Mouse (Mus musculus) layer of hippocampus, postnatal 36 days (tissue): Measurements from ENCODE around the gene Mis18a. TPM values are rescaled to one million over a fixed set of nuclear protein-coding genes. Genes with fewer than 3 reads are reported as not detected.
A peak's percentile ranks its signal among the peaks of the same experiment; 100 is the strongest.

Source experiments
- DNase-seq, 2 experiments: peaks; one replicate each; pipeline ENCODE4 v3.0.0; 2022
- total RNA-seq, 2 experiments: library from RNA; stranded (reverse); gene quantifications; 2 replicates each; pipeline ENCODE4 v1.2.3; 2021

Gene Mis18a
- total RNA-seq, 2 experiments from 2014 or later: 9.4 to 9.5 TPM

DNA sequence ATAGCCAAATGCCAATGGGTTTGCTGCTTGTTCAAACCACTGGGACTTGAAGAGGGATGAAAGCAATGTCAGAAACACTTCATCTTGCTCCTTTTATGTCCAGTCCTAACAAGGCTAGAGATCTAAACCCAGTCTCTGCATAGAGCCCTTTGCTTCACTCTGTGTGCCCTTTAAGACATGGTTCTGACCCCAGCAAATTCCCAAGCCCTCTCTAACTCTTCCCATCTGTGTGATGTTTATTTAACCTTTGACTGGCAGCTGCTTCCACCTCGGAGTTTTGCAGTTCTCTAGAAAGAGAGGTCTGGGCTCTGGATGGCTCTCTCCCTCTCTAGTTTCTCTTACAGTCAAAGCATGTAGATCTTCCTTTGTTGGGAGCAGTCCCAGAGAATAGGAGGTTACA, 23.6 kb downstream of the Mis18a start:
- no peak for DNase-seq

DNA sequence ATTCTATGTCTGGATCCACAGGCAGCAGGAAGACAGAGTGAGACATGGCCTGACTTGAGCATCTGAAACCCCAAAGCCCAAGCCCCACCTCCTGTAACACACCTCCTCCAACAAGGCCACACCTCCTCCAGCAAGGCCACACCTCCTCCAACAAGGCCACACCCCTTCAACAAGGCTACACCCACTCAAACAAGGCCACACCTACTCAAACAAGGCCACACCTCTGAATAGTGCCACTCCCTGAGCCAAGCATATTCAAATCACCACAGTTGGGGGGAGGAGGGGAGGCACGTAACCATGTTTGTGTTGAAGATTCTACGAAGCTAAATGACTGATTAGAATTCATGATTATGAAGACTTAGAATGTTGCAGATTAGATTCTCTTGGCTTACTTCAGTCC, 25.7 kb downstream of the Mis18a start:
- no peak for DNase-seq

DNA sequence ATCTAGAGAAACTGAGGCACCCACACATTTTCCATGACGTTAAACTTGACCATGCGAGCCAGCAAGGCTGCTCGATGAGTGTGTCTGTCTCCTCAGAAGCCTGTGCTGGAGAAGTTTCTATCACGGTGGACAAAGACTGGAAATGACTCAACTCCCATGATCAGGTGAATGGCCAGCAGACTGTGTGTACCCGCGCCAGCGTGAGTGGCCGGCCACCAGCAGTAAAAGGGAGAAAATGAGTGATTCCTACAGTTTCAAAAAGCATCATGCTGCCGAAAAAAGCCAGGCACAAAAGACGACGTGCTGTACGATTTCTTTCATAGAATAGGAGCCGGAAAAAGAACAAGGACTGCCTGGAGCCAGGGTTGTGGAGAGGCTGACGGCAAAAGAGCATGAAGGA, 27.8 kb downstream of the Mis18a start:
- DNase-seq: no peak

DNA sequence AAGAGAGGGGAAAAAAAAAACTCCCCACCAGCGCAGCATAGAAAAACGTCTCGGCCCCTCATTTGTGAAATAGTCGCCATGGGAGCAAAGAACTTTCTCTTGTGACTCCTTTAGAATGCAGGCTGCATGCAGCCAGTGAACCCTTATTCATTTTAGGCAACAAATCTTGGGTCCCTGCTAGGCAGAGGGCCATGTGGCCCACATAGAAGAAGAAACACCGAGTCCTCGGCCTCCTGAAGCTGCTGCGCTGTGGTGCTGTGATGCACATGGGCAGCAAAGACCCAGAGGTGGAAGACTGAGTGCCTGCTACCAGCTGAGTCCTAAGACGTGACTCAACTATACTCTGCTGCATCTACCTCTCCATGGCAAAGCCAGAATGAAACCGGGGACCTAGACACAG, 30.9 kb downstream of the Mis18a start:
- no peak for DNase-seq

DNA sequence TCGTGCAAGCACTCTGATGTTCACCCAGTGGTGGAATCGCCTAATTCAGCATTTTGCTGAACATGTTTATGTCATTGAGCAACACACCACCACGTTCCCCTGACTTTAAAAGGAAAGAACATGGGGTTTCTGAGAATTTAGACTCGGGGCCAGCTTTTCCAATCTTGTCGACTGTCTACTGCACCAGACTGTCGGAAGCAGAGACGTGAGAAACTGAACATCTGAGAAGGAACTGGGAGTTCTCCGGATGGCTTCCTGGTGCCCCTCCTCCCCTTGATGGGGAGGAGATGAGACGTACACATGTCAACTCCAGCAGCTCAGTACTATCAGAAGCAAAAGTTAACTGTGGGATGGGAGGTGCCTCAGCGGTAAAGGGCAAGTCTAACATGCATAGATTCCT, 32.1 kb downstream of the Mis18a start:
- DNase-seq: peak in 1 of 2 experiments; percentile 34

DNA sequence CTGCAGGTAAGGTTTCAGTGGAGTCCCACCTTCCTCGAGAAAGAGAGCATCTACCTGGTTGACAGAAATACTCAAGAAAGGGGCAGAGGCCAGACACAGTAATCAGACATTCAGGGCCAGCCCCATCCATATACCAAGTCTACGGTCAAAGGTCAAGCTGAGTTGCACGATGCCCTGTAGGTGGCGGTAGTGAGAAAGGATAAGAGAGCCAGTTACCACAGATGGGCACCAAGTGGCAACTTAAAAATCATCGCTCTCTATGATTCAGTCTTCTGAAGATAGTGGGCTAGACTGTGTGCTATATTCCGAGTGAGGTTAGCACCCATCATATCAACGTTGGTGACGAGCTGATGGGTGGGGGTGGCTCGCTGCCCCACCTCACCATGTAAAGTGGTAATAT, 32.5 kb downstream of the Mis18a start:
- DNase-seq: no peak

DNA sequence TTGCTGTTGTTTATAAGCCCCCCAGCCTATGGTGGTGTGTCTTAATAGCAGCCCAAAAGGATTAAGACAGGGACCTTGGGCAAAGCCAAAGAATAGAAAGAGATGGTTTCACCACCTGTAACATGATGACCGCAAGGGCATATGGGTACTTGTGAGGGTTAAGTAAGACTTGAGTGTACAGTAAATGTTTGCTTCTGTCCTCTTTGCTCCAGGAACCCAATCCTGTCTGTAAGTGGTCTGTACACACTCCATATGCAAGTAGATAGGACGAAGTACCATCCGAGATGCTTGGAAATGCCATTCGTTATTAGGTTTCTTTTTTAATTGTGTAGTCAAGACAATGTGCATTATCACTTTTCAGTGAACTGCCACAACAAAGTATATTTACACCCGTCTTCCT, 33.6 kb downstream of the Mis18a start:
- DNase-seq: no peak

DNA sequence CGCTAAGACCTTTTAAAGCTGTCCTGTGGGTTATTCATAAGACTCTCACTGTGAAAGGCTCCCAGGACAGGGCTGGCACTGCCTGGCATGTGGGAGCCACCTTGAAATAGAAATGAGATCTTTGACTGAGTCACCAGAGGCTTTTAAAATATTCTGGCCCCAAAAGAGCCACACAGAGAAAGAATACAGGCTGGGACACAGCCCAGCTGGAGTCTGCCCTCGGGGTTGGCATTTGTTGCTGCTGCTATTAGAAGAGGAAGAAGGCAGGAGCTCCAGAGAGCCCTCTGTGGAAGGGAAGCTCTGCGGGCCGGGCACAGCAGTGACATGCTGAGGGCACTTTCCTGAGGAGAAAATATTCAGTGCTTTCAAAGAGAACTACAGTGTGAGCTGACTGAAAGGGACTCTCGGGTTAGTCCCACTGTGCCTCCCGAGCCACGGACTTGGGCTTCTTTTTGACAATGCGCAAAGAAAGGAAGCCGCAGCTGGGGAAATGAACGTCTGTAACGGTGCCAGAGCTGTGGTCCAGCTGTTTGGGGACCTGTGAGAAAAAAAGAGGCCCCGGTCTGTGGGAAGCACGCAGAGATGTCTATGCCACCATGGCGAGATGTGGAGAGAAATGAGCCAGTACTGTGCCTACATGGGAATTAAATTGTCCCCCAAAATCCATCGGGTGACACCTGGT, 34.4 kb downstream of the Mis18a start:
- DNase-seq: peak; percentile 65 to 66

DNA sequence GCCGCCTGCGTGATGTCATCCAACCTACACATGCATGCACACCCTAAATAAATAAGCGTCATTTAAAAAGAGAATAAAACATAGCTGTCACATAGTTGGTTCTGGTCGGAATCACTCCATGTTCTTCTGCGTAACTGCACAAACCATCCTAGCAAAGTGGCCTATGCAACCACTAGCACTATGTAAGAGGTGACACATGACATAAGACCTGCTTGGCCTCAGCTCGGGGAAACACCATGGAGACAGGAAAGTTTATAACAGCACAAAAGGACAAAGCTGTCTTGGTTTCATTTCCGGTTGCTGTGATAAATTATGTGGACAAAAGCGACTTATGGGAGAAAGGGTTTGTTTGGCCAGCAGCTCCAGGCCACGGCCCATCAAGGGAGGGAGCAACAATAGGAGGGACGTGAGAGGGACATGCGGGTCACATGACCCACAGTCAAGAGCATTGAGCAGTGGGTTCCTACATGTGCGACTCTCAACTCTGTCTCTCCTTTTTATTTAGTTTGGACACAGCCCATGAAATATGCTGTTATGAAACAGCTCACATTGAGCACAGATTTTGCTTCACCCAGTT, 39.4 kb downstream of the Mis18a start:
- no peak for DNase-seq

DNA sequence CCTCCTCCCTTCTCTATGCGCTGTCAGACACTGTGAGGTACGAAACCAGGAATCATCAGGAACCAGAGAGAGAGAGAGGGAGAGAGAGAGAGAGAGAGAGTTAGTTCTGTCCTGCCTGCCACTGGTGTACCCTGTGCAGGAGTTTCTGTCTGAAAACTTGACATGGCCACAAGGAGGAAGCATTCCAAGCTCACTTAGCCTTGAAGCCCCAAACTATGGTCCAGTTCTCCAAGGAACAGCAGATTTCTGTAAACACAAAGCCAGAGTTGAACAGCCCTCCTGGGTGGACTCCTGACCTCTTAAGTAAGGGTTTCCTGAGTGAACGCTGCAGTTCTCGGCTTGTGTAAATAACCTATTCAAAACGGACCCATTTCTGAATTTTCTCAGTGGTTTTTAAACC, 40.2 kb downstream of the Mis18a start:
- no peak for DNase-seq

DNA sequence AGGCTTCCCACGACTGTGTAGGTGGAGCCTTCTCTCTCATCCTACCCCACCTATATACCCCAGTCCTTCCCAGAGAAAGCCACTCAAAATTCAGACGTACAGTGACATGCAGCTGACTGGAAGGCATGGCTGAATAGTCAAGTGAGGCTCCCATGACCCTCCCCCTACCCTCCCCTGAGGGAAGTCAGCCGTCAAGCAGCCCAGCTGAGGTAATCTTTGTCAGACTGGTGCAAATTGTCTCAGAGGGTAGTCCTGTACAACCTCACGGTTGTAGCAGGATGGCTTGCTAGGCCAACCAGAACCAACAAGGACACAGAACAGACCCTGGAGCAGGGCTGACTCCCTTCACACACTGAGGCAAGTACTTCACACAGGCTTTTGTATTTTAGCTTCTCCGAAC, 43.1 kb downstream of the Mis18a start:
- DNase-seq: no peak

DNA sequence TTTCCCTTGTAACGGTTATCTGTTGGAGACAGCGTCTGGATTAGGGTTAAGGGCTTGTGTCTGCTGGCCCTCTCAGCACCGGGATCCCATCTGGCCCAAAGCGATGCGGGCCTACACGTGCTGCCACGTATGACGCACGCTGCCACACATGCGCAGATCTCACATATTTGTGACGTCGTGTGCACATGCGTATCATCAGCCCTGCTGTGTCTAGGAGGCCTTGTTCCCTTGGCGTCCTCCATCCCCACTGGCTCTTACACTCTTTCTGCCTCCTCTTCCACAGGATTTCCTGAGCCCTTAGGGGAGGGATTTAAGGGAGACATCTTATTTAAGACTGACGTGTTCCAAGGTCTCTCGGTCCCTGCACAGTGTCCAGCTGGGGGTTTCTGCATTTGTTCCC, 47.2 kb downstream of the Mis18a start:
- DNase-seq: no peak

DNA sequence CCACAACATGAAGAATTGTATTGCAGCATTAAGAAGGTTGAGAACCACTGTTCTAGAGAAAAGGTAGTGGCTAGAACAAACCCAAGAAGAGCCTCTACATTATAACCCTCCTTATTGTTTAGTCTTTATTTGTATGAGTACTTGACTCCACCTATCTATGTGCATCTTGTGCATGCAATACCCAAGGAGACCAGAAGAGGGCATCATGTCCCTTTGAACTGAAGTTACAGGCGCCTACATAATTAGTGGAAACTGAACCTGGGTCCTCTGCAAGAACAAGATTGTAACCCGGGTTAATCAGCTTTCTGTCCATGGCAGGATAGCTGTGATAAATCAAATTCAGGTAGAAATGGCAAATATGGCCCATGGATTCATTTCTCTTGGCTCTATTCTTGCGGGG, 48.4 kb downstream of the Mis18a start:
- DNase-seq: no peak

DNA sequence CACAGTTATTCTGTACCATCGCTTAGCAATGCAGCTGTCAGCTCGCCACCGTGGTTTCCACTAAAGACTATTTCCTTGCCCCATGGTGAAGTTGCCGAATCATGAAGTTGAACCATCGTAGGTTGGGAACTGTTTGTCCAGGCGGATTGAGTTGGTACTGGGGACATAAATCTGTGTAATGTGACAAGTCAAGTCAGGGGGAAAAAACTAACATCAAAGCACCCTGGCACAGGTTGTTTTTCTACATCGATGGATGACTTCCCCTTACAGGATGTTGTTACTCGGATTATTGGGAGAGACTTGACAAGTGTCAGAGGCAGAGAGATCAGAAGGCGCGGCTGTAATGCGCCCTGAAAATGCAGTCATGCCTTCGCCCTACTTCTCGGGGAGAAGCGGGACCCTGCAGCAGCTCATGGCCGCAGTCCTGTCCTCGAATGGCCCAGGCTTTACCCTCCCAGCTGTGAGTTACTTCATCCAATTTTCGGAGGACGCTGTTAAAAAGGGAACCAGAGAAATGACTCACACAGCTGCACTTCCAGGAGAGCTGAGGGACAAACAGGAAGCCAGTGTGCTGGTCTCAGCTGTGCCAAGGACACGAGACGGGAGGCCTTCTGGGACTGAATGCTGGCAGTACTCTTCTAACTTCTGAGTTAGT, 50.2 kb downstream of the Mis18a start:
- no peak for DNase-seq

DNA sequence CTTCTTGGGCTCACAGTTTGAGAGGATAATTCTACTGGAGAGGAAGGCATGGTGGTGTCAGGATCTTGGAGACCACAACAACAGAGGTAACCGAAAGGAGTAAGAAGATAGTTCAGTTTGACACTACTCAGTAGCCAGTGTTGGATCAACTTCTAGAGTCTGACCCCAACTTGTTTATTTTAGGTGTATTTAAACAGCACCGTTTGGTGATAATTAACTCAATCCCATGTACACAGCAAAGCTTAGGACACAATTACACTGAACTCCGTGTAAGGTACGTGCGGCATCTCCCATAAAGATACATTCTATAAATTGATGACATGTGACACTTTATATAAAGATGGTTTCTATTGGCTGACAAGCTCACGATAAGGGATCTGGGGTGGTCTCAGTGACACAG, 52.6 kb downstream of the Mis18a start:
- DNase-seq: no peak

DNA sequence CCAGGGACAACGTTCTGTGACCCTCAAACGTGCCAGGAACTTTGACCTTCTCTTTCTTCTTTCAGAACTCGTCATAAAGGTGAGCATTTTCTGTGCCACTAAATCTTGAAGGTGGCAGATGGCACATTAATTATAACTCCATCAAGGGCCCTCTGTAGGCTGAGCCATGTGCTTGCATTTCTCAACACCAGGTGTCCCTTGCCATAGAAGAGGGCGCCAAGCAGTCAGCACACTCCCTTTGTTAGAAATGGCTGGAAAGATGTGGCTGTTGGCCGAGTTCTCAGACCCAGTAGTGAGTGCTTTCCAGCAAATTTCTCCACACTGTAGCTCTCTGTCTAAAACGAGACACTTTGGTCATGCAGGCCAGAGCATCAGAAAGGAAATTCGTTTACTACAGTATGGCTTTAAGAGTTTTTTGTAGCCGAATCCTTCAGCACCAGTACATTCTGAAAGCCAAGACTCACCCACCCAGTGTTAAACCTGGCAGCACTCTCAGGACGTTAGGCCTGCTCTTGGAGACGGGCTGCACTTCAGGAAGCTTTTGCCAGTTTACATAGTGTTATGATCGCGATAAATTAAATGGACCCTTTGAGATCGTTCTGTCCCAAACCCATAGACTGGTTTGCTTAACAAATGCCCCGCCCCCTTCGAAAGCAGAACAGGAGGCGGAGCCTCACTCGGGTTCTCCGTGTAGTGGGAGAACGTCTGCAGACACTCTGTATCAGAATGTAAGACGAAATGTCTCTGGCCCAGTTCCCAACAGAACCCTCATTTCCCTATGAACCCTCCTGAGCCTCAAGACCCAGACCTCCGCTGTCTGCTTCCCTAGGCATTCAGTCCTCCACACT, 53.5 kb downstream of the Mis18a start:
- peak; percentile 27 to 38 for DNase-seq

Other genes starting within 250 kb of the Mis18a start
- under 1 TPM in 1 of 2 experiments, not detected in 1; 0.38 TPM for gene Mrap, start 10.8 kb upstream of the Mis18a start, total RNA-seq
- 10 to 100 TPM; 12.4 to 14.2 TPM for gene Urb1, start 83.0 kb upstream of the Mis18a start, total RNA-seq
- gene Eva1c, start 99.3 kb upstream of the Mis18a start, total RNA-seq: 1 to 10 TPM; 1.3 to 2.1 TPM
- gene Cfap298, start 207.7 kb upstream of the Mis18a start, total RNA-seq: 10 to 100 TPM; 41.6 to 45.3 TPM